Mouse (Mus musculus): ENCODE data around the gene Fam193a. TPM values are rescaled to one million over a fixed set of nuclear protein-coding genes. Genes with fewer than 3 reads are reported as not detected.
A peak's percentile ranks its signal among the peaks of the same experiment; 100 is the strongest.

Gene Fam193a
- polyA plus RNA-seq, 1 experiment from 2014 or later = 2.7 TPM

- DNase-seq (no peak), ATAC-seq (no peak)
- H3K9me3 ChIP-seq (ENCODE audit: low read length) = peaks cover 2% of the 10 kb centered on the region; the same call in 1 of the 2 replicates
- no peak for TF ChIP-seq EP300 (IDR thresholded peaks at IDR 0.05; ENCODE audit: low read depth)
- no peaks in the 10 kb centered on the region for H3K27me3 ChIP-seq (ENCODE audit: insufficient read depth, low read length)
- H3K36me3 ChIP-seq (replicated peaks; ENCODE audit: insufficient read depth, low read length) = 0 out of 2 replicates have a peak, but pooled peaks cover under 1% of the 10 kb centered on the region
- peaks cover 11% of the 10 kb centered on the region; the same call in 1 of the 2 replicates for H3K4me1 ChIP-seq (ENCODE audit: insufficient read depth)
- no peak overlapping the region for H3K27ac ChIP-seq (ENCODE audit: low read depth)
- WGBS (ENCODE audit: insufficient replicate concordance) = 84% methylated on average over 1 of the region's 1 CpGs
- no peak overlapping the region for H3K9ac ChIP-seq (replicated peaks)
- no peak overlapping the region for H3K4me3 ChIP-seq (ENCODE audit: low read depth, low read length)
- H3K4me2 ChIP-seq (ENCODE audit: low read depth, low read length) = no peak overlapping the region
Measured at GRCm38 (mm10) chr5:34334081-34334480, 35.7 kb upstream of the Fam193a start.

GRCm38 (mm10) chr5:34335539-34336096 lies 34.1 kb upstream of the Fam193a start:
- Histone ChIP-seq H3K4me1 (ENCODE audit: insufficient read depth) (peaks cover 14% of the 10 kb centered on the region; the same call in 1 of the 2 replicates), H3K4me3 (ENCODE audit: low read depth, low read length) (peak overlapping the region; percentile 95), H3K27me3 (ENCODE audit: insufficient read depth, low read length) (no peaks in the 10 kb centered on the region), H3K27ac (ENCODE audit: low read depth) (peak overlapping the region; percentile 86), H3K9me3 (ENCODE audit: low read length) (no peaks in the 10 kb centered on the region), H3K4me2 (ENCODE audit: low read depth, low read length) (peak overlapping the region; percentile 66), H3K9ac (replicated peaks) (peak overlapping the region; percentile 80), H3K36me3 (replicated peaks; ENCODE audit: insufficient read depth, low read length) (0 out of 2 replicates have a peak, but pooled peaks cover 2% of the 10 kb centered on the region)
- DNase-seq (no peak), ATAC-seq (peak; percentile 9)
- WGBS (ENCODE audit: insufficient replicate concordance) = 1% methylated on average over 21 of the region's 21 CpGs
- TF ChIP-seq CTCF (IDR thresholded peaks at IDR 0.05; ENCODE audit: low read depth) (no peak), EP300 (IDR thresholded peaks at IDR 0.05; ENCODE audit: low read depth) (no peak)

- ATAC-seq = peak; percentile 93
- H3K27me3 ChIP-seq (ENCODE audit: insufficient read depth, low read length) = no peaks in the 10 kb centered on the region
- H3K36me3 ChIP-seq (replicated peaks; ENCODE audit: insufficient read depth, low read length) = 0 out of 2 replicates have a peak, but pooled peaks cover 2% of the 10 kb centered on the region
- peak within 1 kb of the TSS; percentile 95 for H3K4me3 ChIP-seq (ENCODE audit: low read depth, low read length)
- peak within 1 kb of the TSS; percentile 86 for H3K4me2 ChIP-seq (ENCODE audit: low read depth, low read length)
- no peaks in the 10 kb centered on the region for H3K9me3 ChIP-seq (ENCODE audit: low read length)
- no peak for TF ChIP-seq CTCF (IDR thresholded peaks at IDR 0.05; ENCODE audit: low read depth)
- peak; percentile 87 for TF ChIP-seq EP300 (IDR thresholded peaks at IDR 0.05; ENCODE audit: low read depth)
- H3K9ac ChIP-seq (replicated peaks) = peak within 1 kb of the TSS; percentile 99
- H3K4me1 ChIP-seq (ENCODE audit: insufficient read depth) = peaks cover 19% of the 10 kb centered on the region; the same call in 1 of the 2 replicates
- H3K27ac ChIP-seq (ENCODE audit: low read depth) = peak within 1 kb of the TSS; percentile 100
- WGBS (ENCODE audit: insufficient replicate concordance) = under 1% methylated on average over 65 of the region's 67 CpGs
- peak; percentile 99 for DNase-seq
Measured at GRCm38 (mm10) chr5:34336097-34336774, 33.5 kb upstream of the Fam193a start, which contains the start of gene Rnf4. TSS of gene Rnf4 (plus strand) at chr5:34336289.

- Histone ChIP-seq H3K4me3 (ENCODE audit: low read depth, low read length) (peak overlapping the region; percentile 95), H3K4me2 (ENCODE audit: low read depth, low read length) (peak overlapping the region; percentile 86), H3K36me3 (replicated peaks; ENCODE audit: insufficient read depth, low read length) (0 out of 2 replicates have a peak, but pooled peaks cover 2% of the 10 kb centered on the region), H3K4me1 (ENCODE audit: insufficient read depth) (peaks cover 22% of the 10 kb centered on the region; the same call in 1 of the 2 replicates), H3K27ac (ENCODE audit: low read depth) (peak overlapping the region; percentile 100), H3K9me3 (ENCODE audit: low read length) (no peaks in the 10 kb centered on the region), H3K9ac (replicated peaks) (peak overlapping the region; percentile 99), H3K27me3 (ENCODE audit: insufficient read depth, low read length) (no peaks in the 10 kb centered on the region)
- WGBS (ENCODE audit: insufficient replicate concordance) = under 1% methylated on average over 42 of the region's 42 CpGs
- DNase-seq = peak; percentile 82
- TF ChIP-seq CTCF (IDR thresholded peaks at IDR 0.05; ENCODE audit: low read depth) = no peak
- no peak for TF ChIP-seq EP300 (IDR thresholded peaks at IDR 0.05; ENCODE audit: low read depth)
- peak; percentile 57 for ATAC-seq
Measured at GRCm38 (mm10) chr5:34336775-34337450, 32.8 kb upstream of the Fam193a start.

- H3K27ac ChIP-seq (ENCODE audit: low read depth) = no peak overlapping the region
- H3K36me3 ChIP-seq (replicated peaks; ENCODE audit: insufficient read depth, low read length) = peaks cover 13% of the 10 kb centered on the region
- no peak overlapping the region for H3K4me3 ChIP-seq (ENCODE audit: low read depth, low read length)
- H3K9ac ChIP-seq (replicated peaks) = no peak overlapping the region
- no peaks in the 10 kb centered on the region for H3K9me3 ChIP-seq (ENCODE audit: low read length)
- TF ChIP-seq CTCF (IDR thresholded peaks at IDR 0.05; ENCODE audit: low read depth) (no peak), EP300 (IDR thresholded peaks at IDR 0.05; ENCODE audit: low read depth) (no peak)
- ATAC-seq = no peak
- no peak overlapping the region for H3K4me2 ChIP-seq (ENCODE audit: low read depth, low read length)
- peaks cover 22% of the 10 kb centered on the region; the same call in 1 of the 2 replicates for H3K4me1 ChIP-seq (ENCODE audit: insufficient read depth)
- 82% methylated on average over 6 of the region's 6 CpGs for WGBS (ENCODE audit: insufficient replicate concordance)
- no peaks in the 10 kb centered on the region for H3K27me3 ChIP-seq (ENCODE audit: insufficient read depth, low read length)
- no peak for DNase-seq
Measured at GRCm38 (mm10) chr5:34340246-34340645, 29.5 kb upstream of the Fam193a start.

GRCm38 (mm10) chr5:34352084-34352631 lies 17.6 kb upstream of the Fam193a start:
- ATAC-seq = peak; percentile 53
- Histone ChIP-seq H3K4me2 (ENCODE audit: low read depth, low read length) (no peak overlapping the region), H3K4me1 (ENCODE audit: insufficient read depth) (no peaks in the 10 kb centered on the region), H3K9me3 (ENCODE audit: low read length) (no peaks in the 10 kb centered on the region), H3K9ac (replicated peaks) (no peak overlapping the region), H3K36me3 (replicated peaks; ENCODE audit: insufficient read depth, low read length) (peaks cover 82% of the 10 kb centered on the region), H3K27me3 (ENCODE audit: insufficient read depth, low read length) (no peaks in the 10 kb centered on the region), H3K27ac (ENCODE audit: low read depth) (no peak overlapping the region), H3K4me3 (ENCODE audit: low read depth, low read length) (no peak overlapping the region)
- 83% methylated on average over 3 of the region's 3 CpGs for WGBS (ENCODE audit: insufficient replicate concordance)
- TF ChIP-seq CTCF (IDR thresholded peaks at IDR 0.05; ENCODE audit: low read depth) (no peak), EP300 (IDR thresholded peaks at IDR 0.05; ENCODE audit: low read depth) (no peak)
- DNase-seq = no peak
